Mouse (Mus musculus) macrophage (primary cell): ENCODE measurements around the gene Msantd1. TPM values are rescaled to one million over a fixed set of nuclear protein-coding genes. Genes with fewer than 3 reads are reported as not detected.

Experiments used
- H3K27ac ChIP-seq: fragments of 350-480 bp; formaldehyde crosslinking; 2 replicates; pipeline ENCODE4 v1.9.0; 2021
- H3K36me3 ChIP-seq: fragments of 350-480 bp; formaldehyde crosslinking; 2 replicates; pipeline ENCODE4 v1.9.0; 2021; ENCODE audit errors: inconsistent target
- H3K4me3 ChIP-seq: fragments of 350-480 bp; formaldehyde crosslinking; 2 replicates; pipeline ENCODE4 v1.9.0; 2021; ENCODE audit errors: inconsistent target
- H3K79me2 ChIP-seq: fragments of 350-480 bp; formaldehyde crosslinking; 2 replicates; pipeline ENCODE4 v1.9.0; 2021; ENCODE audit errors: inconsistent target
- WGBS: methylation state at CpG from one replicate; pipeline ENCODE4 v1.1.7; 2026; ENCODE audit warnings: inconsistent platforms; ENCODE audit not compliant: missing documents; 5-methylcytosine and 5-hydroxymethylcytosine counted together
- polyA plus RNA-seq: library from polyadenylated mRNA; stranded (reverse); fragments of 250-400 nt; gene quantifications from 3 replicates; pipeline ENCODE4 v1.2.4, GENCODE M21; 2018; ENCODE audit warnings: inconsistent platforms

Msantd1 gene
- polyA plus RNA-seq, 1 experiment from 2014 or later = 0.77 TPM

GRCm38 (mm10) chr5:34941710-34942470 is 34.1 kb downstream of the Msantd1 start:
- no peak overlapping the region for H3K27ac ChIP-seq
- 88% methylated on average over 10 of the region's 10 CpGs for WGBS
- no peaks in the 10 kb centered on the region for H3K79me2 ChIP-seq
- no peaks in the 10 kb centered on the region for H3K36me3 ChIP-seq
- no peak overlapping the region for H3K4me3 ChIP-seq

GRCm38 (mm10) chr5:34943428-34943827 is 35.6 kb downstream of the Msantd1 start:
- 25% methylated on average over 3 of the region's 3 CpGs for WGBS
- no peak overlapping the region for H3K27ac ChIP-seq
- H3K4me3 ChIP-seq = no peak overlapping the region
- no peaks in the 10 kb centered on the region for H3K79me2 ChIP-seq
- H3K36me3 ChIP-seq = no peaks in the 10 kb centered on the region

GRCm38 (mm10) chr5:34948861-34949760 is 41.3 kb downstream of the Msantd1 start, which contains the start of gene Rgs12:
Rgs12 (plus strand) TSS chr5:34949445.
- WGBS = under 1% methylated on average over 76 of the region's 84 CpGs

GRCm38 (mm10) chr5:34949769-34950211 is 42.0 kb downstream of the Msantd1 start:
- no peak overlapping the region for H3K27ac ChIP-seq
- H3K79me2 ChIP-seq = no peaks in the 10 kb centered on the region
- H3K4me3 ChIP-seq = peak overlapping the region; percentile 26; the same call in 1 of the 2 replicates
- 17% methylated on average over 8 of the region's 12 CpGs for WGBS
- H3K36me3 ChIP-seq = no peaks in the 10 kb centered on the region

More at GRCm38 (mm10) chr5:34948861-34949760, 41.3 kb downstream of the Msantd1 start, which contains the start of gene Rgs12:
- Histone ChIP-seq H3K4me3 (peak within 1 kb of the TSS; percentile 63), H3K79me2 (no peaks in the 10 kb centered on the region), H3K27ac (no peak within 1 kb of the TSS), H3K36me3 (no peaks in the 10 kb centered on the region)

GRCm38 (mm10) chr5:34950486-34951160 is 42.8 kb downstream of the Msantd1 start:
- Histone ChIP-seq H3K79me2 (no peaks in the 10 kb centered on the region), H3K27ac (no peak overlapping the region), H3K36me3 (no peaks in the 10 kb centered on the region), H3K4me3 (no peak overlapping the region)
- WGBS = 89% methylated on average over 6 of the region's 6 CpGs

- WGBS = 93% methylated on average over 8 of the region's 8 CpGs
- Histone ChIP-seq H3K79me2 (no peaks in the 10 kb centered on the region), H3K27ac (no peak overlapping the region), H3K36me3 (no peaks in the 10 kb centered on the region), H3K4me3 (no peak overlapping the region)
Observed at GRCm38 (mm10) chr5:34951161-34951834, 43.5 kb downstream of the Msantd1 start.

- no peaks in the 10 kb centered on the region for H3K79me2 ChIP-seq
- WGBS = 92% methylated on average over 6 of the region's 6 CpGs
Observed at GRCm38 (mm10) chr5:34954508-34954907, 46.7 kb downstream of the Msantd1 start.

GRCm38 (mm10) chr5:34955630-34956029 is 47.8 kb downstream of the Msantd1 start:
- no peaks in the 10 kb centered on the region for H3K36me3 ChIP-seq
- H3K4me3 ChIP-seq = no peak overlapping the region
- no peak overlapping the region for H3K27ac ChIP-seq
- no peaks in the 10 kb centered on the region for H3K79me2 ChIP-seq
- 37% methylated on average over 5 of the region's 5 CpGs for WGBS

More at GRCm38 (mm10) chr5:34954508-34954907, 46.7 kb downstream of the Msantd1 start:
- Histone ChIP-seq H3K36me3 (no peaks in the 10 kb centered on the region), H3K4me3 (no peak overlapping the region), H3K27ac (no peak overlapping the region)

- no peak overlapping the region for H3K4me3 ChIP-seq
- no peaks in the 10 kb centered on the region for H3K79me2 ChIP-seq
- 83% methylated on average over 7 of the region's 7 CpGs for WGBS
- H3K27ac ChIP-seq = no peak overlapping the region
- H3K36me3 ChIP-seq = no peaks in the 10 kb centered on the region
Observed at GRCm38 (mm10) chr5:34956151-34956550, 48.3 kb downstream of the Msantd1 start.

GRCm38 (mm10) chr5:34957015-34957414 is 49.2 kb downstream of the Msantd1 start:
- Histone ChIP-seq H3K79me2 (no peaks in the 10 kb centered on the region), H3K36me3 (no peaks in the 10 kb centered on the region), H3K27ac (no peak overlapping the region), H3K4me3 (no peak overlapping the region)
- WGBS = 92% methylated on average over 2 of the region's 2 CpGs

GRCm38 (mm10) chr5:34960021-34960420 is 52.2 kb downstream of the Msantd1 start:
- WGBS = 69% methylated on average over 1 of the region's 1 CpGs
- Histone ChIP-seq H3K36me3 (no peaks in the 10 kb centered on the region), H3K79me2 (no peaks in the 10 kb centered on the region), H3K4me3 (no peak overlapping the region), H3K27ac (no peak overlapping the region)

- Histone ChIP-seq H3K79me2 (no peaks in the 10 kb centered on the region), H3K36me3 (no peaks in the 10 kb centered on the region), H3K4me3 (no peak overlapping the region), H3K27ac (no peak overlapping the region)
- 94% methylated on average over 12 of the region's 12 CpGs for WGBS
Observed at GRCm38 (mm10) chr5:34965531-34965930, 57.7 kb downstream of the Msantd1 start.

- Histone ChIP-seq H3K27ac (no peak overlapping the region), H3K79me2 (no peaks in the 10 kb centered on the region), H3K36me3 (no peaks in the 10 kb centered on the region), H3K4me3 (no peak overlapping the region)
- 79% methylated on average over 5 of the region's 5 CpGs for WGBS
Observed at GRCm38 (mm10) chr5:34968386-34968785, 60.6 kb downstream of the Msantd1 start.

GRCm38 (mm10) chr5:34972471-34972870 is 64.7 kb downstream of the Msantd1 start:
- H3K79me2 ChIP-seq = no peaks in the 10 kb centered on the region
- H3K4me3 ChIP-seq = no peak overlapping the region
- no peaks in the 10 kb centered on the region for H3K36me3 ChIP-seq
- WGBS = 73% methylated on average over 3 of the region's 3 CpGs
- H3K27ac ChIP-seq = no peak overlapping the region
